Mouse (Mus musculus): Measurements from ENCODE around the gene Mov10. TPM values are rescaled to one million over a fixed set of nuclear protein-coding genes. Genes with fewer than 3 reads are reported as not detected.

Gene Mov10
- polyA plus RNA-seq, 1 experiment from 2014 or later: 22.1 TPM

DNA sequence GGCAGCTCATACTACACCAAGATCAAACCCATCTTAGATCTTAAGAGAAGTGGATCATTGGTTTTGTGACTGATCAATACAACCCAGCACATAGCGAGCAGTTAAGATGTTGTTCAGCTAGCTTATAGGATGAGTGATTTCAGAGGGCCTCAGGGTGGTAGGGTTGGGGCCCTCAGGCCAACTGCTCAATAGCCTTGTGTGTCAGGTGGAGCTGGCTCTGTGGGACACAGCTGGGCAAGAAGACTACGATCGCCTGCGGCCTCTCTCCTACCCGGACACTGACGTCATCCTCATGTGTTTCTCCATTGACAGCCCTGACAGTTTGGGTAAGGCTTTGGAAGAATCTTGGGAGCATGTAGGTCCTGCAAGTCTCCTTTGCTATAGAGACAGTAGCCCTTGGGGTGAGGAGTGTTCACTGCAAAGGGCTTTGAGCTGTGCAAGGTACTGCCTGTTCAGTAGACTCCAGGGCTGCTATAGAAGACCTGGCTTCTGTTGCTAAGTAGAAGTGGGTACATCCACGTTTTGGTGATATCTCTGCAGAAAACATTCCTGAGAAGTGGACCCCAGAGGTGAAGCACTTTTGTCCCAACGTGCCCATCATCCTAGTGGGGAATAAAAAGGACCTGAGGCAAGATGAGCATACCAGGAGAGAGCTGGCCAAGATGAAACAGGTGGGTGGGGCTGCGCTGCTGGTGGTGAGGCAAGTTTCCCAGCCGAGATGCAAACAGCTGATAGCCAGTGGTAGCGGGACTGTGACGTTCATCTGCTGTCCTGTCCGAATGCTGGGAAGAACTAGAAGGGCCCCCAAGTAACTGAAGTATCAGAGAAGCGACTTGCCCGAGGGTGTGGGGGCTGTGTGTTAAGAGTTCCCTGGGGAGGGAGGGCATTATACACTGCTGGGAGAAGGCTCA lies 25.7 kb downstream of the Mov10 start:
- H3K27me3 ChIP-seq (ENCODE audit: control insufficient read depth, insufficient read depth, low read length): no peaks in the 10 kb centered on the region
- 48% methylated on average over 15 of the region's 15 CpGs for WGBS
- H3K4me1 ChIP-seq (ENCODE audit: control insufficient read depth in 2 of 2, insufficient read depth in 2 of 2, low read length in 2 of 2): peaks cover 54 to 69% of the 10 kb centered on the region in 2 experiments
- H3K36me3 ChIP-seq (ENCODE audit: control insufficient read depth, insufficient read depth, low read length): peaks cover 61% of the 10 kb centered on the region
- H3K9me3 ChIP-seq (ENCODE audit: control insufficient read depth, low read length): no peaks in the 10 kb centered on the region
- H3K4me3 ChIP-seq (ENCODE audit: control insufficient read depth in 1 of 2, insufficient read depth in 1 of 2, low read depth in 1 of 2, low read length in 2 of 2): no peak overlapping the region
- peak overlapping the region; percentile 90; the same call in 1 of the 2 replicates for H3K4me2 ChIP-seq (ENCODE audit: low read length)
- H3K9ac ChIP-seq (ENCODE audit: low read length): peak overlapping the region; percentile 21; the same call in 1 of the 2 replicates
- H3K27ac ChIP-seq (replicated peaks in 1 of 2; ENCODE audit: control insufficient read depth in 1 of 2, insufficient read depth in 1 of 2, low read depth in 2 of 2, low read length in 2 of 2): peak overlapping the region in 1 of 2 experiments; percentile 15; a peak in 1 of 4 replicates
- ATAC-seq (ENCODE audit: insufficient number of reproducible peaks, insufficient read depth, low FRiP score, low read depth): no peak

DNA sequence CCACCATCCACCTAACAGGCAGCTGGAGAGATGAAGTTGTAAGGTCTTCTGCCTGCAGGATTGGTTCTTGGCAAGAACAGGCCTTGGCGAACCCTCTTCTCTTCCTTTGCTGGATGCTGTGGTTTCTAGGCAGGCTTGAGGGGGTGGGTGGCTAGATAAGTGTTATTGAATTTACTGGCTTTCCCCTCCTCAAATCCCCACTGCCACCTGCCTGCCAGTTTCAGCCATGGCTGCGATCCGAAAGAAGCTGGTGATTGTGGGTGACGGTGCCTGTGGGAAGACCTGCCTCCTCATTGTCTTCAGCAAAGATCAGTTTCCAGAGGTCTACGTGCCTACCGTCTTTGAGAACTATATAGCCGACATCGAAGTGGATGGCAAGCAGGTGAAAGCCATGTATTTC lies 26.7 kb downstream of the Mov10 start:
- H3K4me3 ChIP-seq (ENCODE audit: control insufficient read depth in 1 of 2, insufficient read depth in 1 of 2, low read depth in 1 of 2, low read length in 2 of 2): peak overlapping the region in 1 of 2 experiments; percentile 83; a peak in 2 of 4 replicates
- no peaks in the 10 kb centered on the region for H3K27me3 ChIP-seq (ENCODE audit: control insufficient read depth, insufficient read depth, low read length)
- peak overlapping the region; percentile 95 for H3K9ac ChIP-seq (ENCODE audit: low read length)
- H3K9me3 ChIP-seq (ENCODE audit: control insufficient read depth, low read length): no peaks in the 10 kb centered on the region
- peaks cover 52% of the 10 kb centered on the region for H3K36me3 ChIP-seq (ENCODE audit: control insufficient read depth, insufficient read depth, low read length)
- H3K4me2 ChIP-seq (ENCODE audit: low read length): peak overlapping the region; percentile 90
- no peak for ATAC-seq (ENCODE audit: insufficient number of reproducible peaks, insufficient read depth, low FRiP score, low read depth)
- 89% methylated on average over 8 of the region's 8 CpGs for WGBS
- peak overlapping the region in 1 of 2 experiments; percentile 95; a peak in 1 of 4 replicates for H3K27ac ChIP-seq (replicated peaks in 1 of 2; ENCODE audit: control insufficient read depth in 1 of 2, insufficient read depth in 1 of 2, low read depth in 2 of 2, low read length in 2 of 2)
- H3K4me1 ChIP-seq (ENCODE audit: control insufficient read depth in 2 of 2, insufficient read depth in 2 of 2, low read length in 2 of 2): peaks cover 55 to 70% of the 10 kb centered on the region in 2 experiments

DNA sequence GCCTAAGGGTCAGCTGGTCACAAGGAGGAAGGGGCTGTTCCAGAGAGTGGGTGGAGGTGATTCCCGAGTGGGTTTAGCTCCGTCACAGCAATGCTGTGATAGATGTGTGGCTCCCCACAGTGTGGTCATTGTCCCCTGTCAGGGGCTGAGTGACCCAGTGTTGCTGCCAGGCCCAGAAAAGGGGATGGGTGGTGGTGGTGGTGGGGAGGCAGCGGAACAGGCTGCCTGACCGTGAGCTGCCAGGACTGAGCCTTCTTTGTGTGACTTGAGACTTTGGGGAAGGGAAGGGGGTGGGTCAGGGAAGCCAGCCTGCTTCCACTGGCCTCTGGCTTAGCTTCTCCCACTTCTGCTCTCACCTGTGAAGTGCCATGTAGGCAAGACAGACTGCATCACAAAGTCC lies 27.3 kb downstream of the Mov10 start:
- H3K9ac ChIP-seq (ENCODE audit: low read length): peak overlapping the region; percentile 95
- WGBS: 21% methylated on average over 4 of the region's 4 CpGs
- peak overlapping the region; percentile 83 to 93 for H3K4me3 ChIP-seq (ENCODE audit: control insufficient read depth in 1 of 2, insufficient read depth in 1 of 2, low read depth in 1 of 2, low read length in 2 of 2)

DNA sequence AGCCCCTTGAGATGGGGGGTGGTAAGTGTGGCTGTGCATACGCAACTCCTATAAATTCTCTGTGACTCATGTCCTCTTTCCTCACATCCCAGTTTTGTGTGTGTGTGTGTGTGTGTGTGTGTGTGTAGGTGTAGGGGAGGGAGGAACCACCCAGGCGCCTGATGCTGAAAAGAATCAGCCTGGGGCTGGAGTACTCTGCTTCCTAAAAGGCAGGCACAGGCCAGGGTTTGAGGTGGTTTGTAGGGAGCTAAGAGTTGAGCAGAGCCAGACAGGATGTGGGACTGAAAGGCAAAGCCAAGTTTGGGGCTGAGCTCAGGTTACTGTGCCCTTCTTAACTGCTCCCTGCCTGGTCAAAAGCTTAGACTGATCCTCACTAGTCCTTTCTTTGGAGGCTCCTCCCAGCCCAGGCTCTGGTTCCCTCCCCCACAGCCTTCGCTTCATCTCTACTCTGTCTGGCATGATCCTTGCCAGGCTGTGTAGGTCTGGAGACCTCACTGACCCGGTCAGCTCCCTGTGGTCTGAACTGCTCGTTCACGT lies 27.9 kb downstream of the Mov10 start:
- Histone ChIP-seq H3K27me3 (ENCODE audit: control insufficient read depth, insufficient read depth, low read length) (no peaks in the 10 kb centered on the region), H3K9me3 (ENCODE audit: control insufficient read depth, low read length) (no peaks in the 10 kb centered on the region), H3K4me1 (ENCODE audit: control insufficient read depth in 2 of 2, insufficient read depth in 2 of 2, low read length in 2 of 2) (peaks cover 50 to 61% of the 10 kb centered on the region in 2 experiments), H3K36me3 (ENCODE audit: control insufficient read depth, insufficient read depth, low read length) (peaks cover 49% of the 10 kb centered on the region), H3K9ac (ENCODE audit: low read length) (peak overlapping the region; percentile 95), H3K4me2 (ENCODE audit: low read length) (peak overlapping the region; percentile 90), H3K27ac (replicated peaks in 1 of 2; ENCODE audit: control insufficient read depth in 1 of 2, insufficient read depth in 1 of 2, low read depth in 2 of 2, low read length in 2 of 2) (peak overlapping the region; percentile 91 to 95), H3K4me3 (ENCODE audit: control insufficient read depth in 1 of 2, insufficient read depth in 1 of 2, low read depth in 1 of 2, low read length in 2 of 2) (peak overlapping the region; percentile 83 to 93)
- 7% methylated on average over 6 of the region's 6 CpGs for WGBS
- ATAC-seq (ENCODE audit: insufficient number of reproducible peaks, insufficient read depth, low FRiP score, low read depth): peak; percentile 8; the same call in 1 of the 2 replicates

More for the DNA sequence above, 27.3 kb downstream of the Mov10 start:
- no peak for ATAC-seq (ENCODE audit: insufficient number of reproducible peaks, insufficient read depth, low FRiP score, low read depth)
- Histone ChIP-seq H3K4me2 (ENCODE audit: low read length) (peak overlapping the region; percentile 90), H3K27ac (replicated peaks in 1 of 2; ENCODE audit: control insufficient read depth in 1 of 2, insufficient read depth in 1 of 2, low read depth in 2 of 2, low read length in 2 of 2) (peak overlapping the region; percentile 91 to 95), H3K27me3 (ENCODE audit: control insufficient read depth, insufficient read depth, low read length) (no peaks in the 10 kb centered on the region), H3K9me3 (ENCODE audit: control insufficient read depth, low read length) (no peaks in the 10 kb centered on the region), H3K36me3 (ENCODE audit: control insufficient read depth, insufficient read depth, low read length) (peaks cover 49% of the 10 kb centered on the region), H3K4me1 (ENCODE audit: control insufficient read depth in 2 of 2, insufficient read depth in 2 of 2, low read length in 2 of 2) (peaks cover 55 to 64% of the 10 kb centered on the region in 2 experiments)

DNA sequence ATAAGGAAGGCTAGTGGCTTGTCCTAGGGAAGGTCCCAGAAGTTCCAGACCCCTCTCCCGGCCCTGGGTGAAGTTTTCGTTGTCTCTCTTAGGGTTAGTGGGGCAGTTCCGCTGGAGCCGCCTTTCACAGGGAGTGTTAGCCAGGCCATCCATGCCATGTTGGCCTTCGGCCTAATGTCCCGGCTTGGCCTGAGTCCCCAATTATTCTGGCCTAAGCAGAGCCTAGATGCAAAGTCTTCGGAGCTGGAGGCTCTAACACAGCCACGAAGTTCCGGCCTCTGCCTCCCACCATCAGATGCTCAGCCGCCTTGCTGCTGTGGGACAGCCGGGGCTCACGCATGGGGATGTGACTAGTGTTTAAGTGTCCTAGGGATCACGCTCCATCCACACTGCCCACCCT lies 28.5 kb downstream of the Mov10 start:
- H3K36me3 ChIP-seq (ENCODE audit: control insufficient read depth, insufficient read depth, low read length): peaks cover 49% of the 10 kb centered on the region
- H3K9ac ChIP-seq (ENCODE audit: low read length): peak overlapping the region; percentile 95
- ATAC-seq (ENCODE audit: insufficient number of reproducible peaks, insufficient read depth, low FRiP score, low read depth): no peak

DNA sequence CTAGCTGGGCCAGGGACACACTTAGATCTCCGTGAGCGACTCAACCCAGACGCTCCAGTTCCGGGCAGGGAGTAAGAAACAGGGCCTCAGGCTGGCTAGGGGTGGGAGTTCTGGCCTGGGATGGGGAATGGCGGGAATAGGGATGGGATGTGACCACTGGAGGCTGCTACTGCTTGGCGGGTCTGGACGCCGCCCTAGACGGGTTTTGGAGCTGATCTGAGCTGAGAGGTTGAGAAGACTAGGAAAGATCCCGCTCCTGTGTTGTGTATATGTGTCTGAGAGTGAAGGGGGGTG lies 29.1 kb downstream of the Mov10 start:
- no peaks in the 10 kb centered on the region for H3K9me3 ChIP-seq (ENCODE audit: control insufficient read depth, low read length)
- ATAC-seq (ENCODE audit: insufficient number of reproducible peaks, insufficient read depth, low FRiP score, low read depth): peak; percentile 17
- peak overlapping the region; percentile 83 to 93 for H3K4me3 ChIP-seq (ENCODE audit: control insufficient read depth in 1 of 2, insufficient read depth in 1 of 2, low read depth in 1 of 2, low read length in 2 of 2)
- no peaks in the 10 kb centered on the region for H3K27me3 ChIP-seq (ENCODE audit: control insufficient read depth, insufficient read depth, low read length)
- peak overlapping the region; percentile 95 for H3K9ac ChIP-seq (ENCODE audit: low read length)
- H3K4me1 ChIP-seq (ENCODE audit: control insufficient read depth in 2 of 2, insufficient read depth in 2 of 2, low read length in 2 of 2): peaks cover 40 to 50% of the 10 kb centered on the region in 2 experiments
- H3K27ac ChIP-seq (replicated peaks in 1 of 2; ENCODE audit: control insufficient read depth in 1 of 2, insufficient read depth in 1 of 2, low read depth in 2 of 2, low read length in 2 of 2): peak overlapping the region; percentile 91 to 95
- H3K4me2 ChIP-seq (ENCODE audit: low read length): peak overlapping the region; percentile 90
- H3K36me3 ChIP-seq (ENCODE audit: control insufficient read depth, insufficient read depth, low read length): peaks cover 46% of the 10 kb centered on the region
- WGBS: 2% methylated on average over 10 of the region's 10 CpGs

More for the DNA sequence above, 28.5 kb downstream of the Mov10 start:
- Histone ChIP-seq H3K4me3 (ENCODE audit: control insufficient read depth in 1 of 2, insufficient read depth in 1 of 2, low read depth in 1 of 2, low read length in 2 of 2) (peak overlapping the region; percentile 83 to 93), H3K27me3 (ENCODE audit: control insufficient read depth, insufficient read depth, low read length) (no peaks in the 10 kb centered on the region), H3K4me1 (ENCODE audit: control insufficient read depth in 2 of 2, insufficient read depth in 2 of 2, low read length in 2 of 2) (peaks cover 44 to 54% of the 10 kb centered on the region in 2 experiments), H3K27ac (replicated peaks in 1 of 2; ENCODE audit: control insufficient read depth in 1 of 2, insufficient read depth in 1 of 2, low read depth in 2 of 2, low read length in 2 of 2) (peak overlapping the region; percentile 91 to 95), H3K4me2 (ENCODE audit: low read length) (peak overlapping the region; percentile 90), H3K9me3 (ENCODE audit: control insufficient read depth, low read length) (no peaks in the 10 kb centered on the region)
- WGBS: 11% methylated on average over 13 of the region's 13 CpGs

DNA sequence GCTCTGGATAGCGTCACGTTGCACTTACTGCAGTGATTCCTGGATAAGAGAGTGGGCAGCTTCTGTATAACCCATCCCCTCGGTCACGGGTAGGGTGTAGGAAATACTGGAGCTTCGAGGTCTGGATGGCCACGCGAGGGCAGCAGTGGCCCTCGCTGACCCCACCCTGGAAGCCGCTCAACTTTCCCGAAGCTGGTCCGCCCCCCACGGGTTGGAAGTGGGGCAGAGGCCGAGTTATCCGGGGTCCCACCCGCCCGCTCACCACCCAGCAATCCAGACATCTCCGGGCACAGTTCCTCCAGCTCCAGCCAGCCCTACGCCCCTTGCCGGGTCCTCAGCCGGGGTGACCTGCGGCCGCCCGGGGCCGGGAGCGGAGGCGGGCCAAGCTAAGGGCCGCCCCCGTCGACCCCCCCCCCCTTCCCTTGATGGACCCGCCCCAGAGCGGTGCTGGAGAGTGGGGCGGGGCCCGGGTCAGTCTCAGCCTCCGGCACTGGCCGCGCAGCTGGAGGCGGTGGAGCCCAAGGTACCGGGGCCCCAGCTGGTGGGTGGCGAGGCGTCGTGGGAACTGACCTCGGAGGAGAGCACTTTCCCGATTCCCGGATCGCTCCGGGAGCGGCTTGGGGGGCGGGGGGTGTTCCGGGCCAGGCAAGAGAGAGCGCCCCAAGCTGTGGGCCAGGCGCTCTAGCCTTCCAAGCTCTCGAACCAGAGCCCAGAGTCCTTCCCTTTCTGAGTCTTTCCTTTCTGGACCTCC lies 29.6 kb downstream of the Mov10 start:
- Histone ChIP-seq H3K4me1 (ENCODE audit: control insufficient read depth in 2 of 2, insufficient read depth in 2 of 2, low read length in 2 of 2) (peaks cover 38 to 44% of the 10 kb centered on the region in 2 experiments), H3K9ac (ENCODE audit: low read length) (peak overlapping the region; percentile 95), H3K4me2 (ENCODE audit: low read length) (peak overlapping the region; percentile 90), H3K27me3 (ENCODE audit: control insufficient read depth, insufficient read depth, low read length) (no peaks in the 10 kb centered on the region), H3K9me3 (ENCODE audit: control insufficient read depth, low read length) (no peaks in the 10 kb centered on the region), H3K4me3 (ENCODE audit: control insufficient read depth in 1 of 2, insufficient read depth in 1 of 2, low read depth in 1 of 2, low read length in 2 of 2) (peak overlapping the region; percentile 83 to 93), H3K36me3 (ENCODE audit: control insufficient read depth, insufficient read depth, low read length) (peaks cover 41% of the 10 kb centered on the region), H3K27ac (replicated peaks in 1 of 2; ENCODE audit: control insufficient read depth in 1 of 2, insufficient read depth in 1 of 2, low read depth in 2 of 2, low read length in 2 of 2) (peak overlapping the region; percentile 91 to 95)
- 1% methylated on average over 42 of the region's 52 CpGs for WGBS
- ATAC-seq (ENCODE audit: insufficient number of reproducible peaks, insufficient read depth, low FRiP score, low read depth): peak; percentile 90

All from heart, embryonic 14.5 days (tissue).